In the genomic region with DNA sequence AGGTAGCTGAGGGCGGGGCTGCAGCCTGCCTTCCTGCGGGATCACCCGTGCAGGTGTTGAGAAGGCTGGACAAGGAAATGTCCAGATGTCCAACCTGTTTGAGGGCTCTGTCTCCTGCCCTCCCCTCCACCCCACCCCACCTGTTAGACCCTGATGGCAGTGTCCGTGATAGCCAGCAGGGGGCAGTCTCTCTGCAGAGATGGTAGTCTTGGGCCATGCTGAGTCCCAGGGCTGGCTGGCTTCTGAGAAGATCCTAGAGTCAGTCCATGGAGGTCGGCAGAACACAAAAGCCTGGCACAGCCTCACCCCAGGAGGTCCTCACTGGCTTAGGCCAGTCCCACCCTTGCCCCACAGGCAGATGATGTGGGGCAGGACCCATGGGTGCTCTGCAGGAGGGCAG, we compare ENCODE assay signal across 9 mouse cellular contexts. TPM values are rescaled to one million over a fixed set of nuclear protein-coding genes. Genes with fewer than 3 reads are reported as not detected.
DNase-seq lines count a peak whose midpoint lies in the region; ATAC-seq lines count a peak whose summit lies in the region.
"Had no signal": no experiment of that assay in that cellular context is flagged by ENCODE, and none has a peak within 500 bp of the region (broad histone marks: within the 10 kb centered on the region; RNA-seq: fewer than 3 reads in every experiment).

No protein-coding gene starts in this region.

- peak; percentile 67 for DNase-seq in gastrocnemius, adult 18-20 months (ENCODE audit: low spot score)
- no peak for DNase-seq in gastrocnemius, postnatal 25 days
- DNase-seq in adrenal gland, adult (ENCODE audit: inconsistent age in 2 of 2, low spot score in 1 of 2): peak; percentile 53 to 83
- peak; percentile 75 for DNase-seq in heart, postnatal 4 days
- DNase-seq in layer of hippocampus, adult 18-20 months (ENCODE audit: low spot score in 2 of 2): peak; percentile 40 to 72
- DNase-seq in lung, postnatal 36 days: peak; percentile 77
- DNase-seq in spleen, adult 12 weeks (ENCODE audit: low spot score): peak; percentile 50

- peak; percentile 70 for ATAC-seq in common myeloid progenitor, adult 5-6 weeks (replicated peaks; ENCODE audit: low read depth, poor library complexity, severe bottlenecking)

RNA-seq across cellular contexts. Expression of a gene that starts 5.0 kb away (rescaled TPM):
- total RNA-seq in gastrocnemius, adult 18-20 months (2021): not detected
- total RNA-seq in gastrocnemius, postnatal 25 days (2021): not detected
- 0.19 and 0.27 TPM in 2 replicates for total RNA-seq in common myeloid progenitor, adult 5-6 weeks (2017)
- not detected for total RNA-seq in heart, postnatal 4 days (2021)
- not detected for total RNA-seq in layer of hippocampus, adult 18-20 months (2021)
- total RNA-seq: left cerebral cortex, postnatal 10 days had no signal

RNA-seq across cellular contexts. Expression of a gene that starts 30.4 kb away (rescaled TPM):
- total RNA-seq in gastrocnemius, adult 18-20 months (2021): under 1 TPM in 1 of 2 experiments, not detected in 1; 0.05 TPM
- total RNA-seq in gastrocnemius, postnatal 25 days (2021): not detected
- total RNA-seq in common myeloid progenitor, adult 5-6 weeks (2017): not detected in 2 replicates
- total RNA-seq in heart, postnatal 4 days (2021): not detected
- total RNA-seq in layer of hippocampus, adult 18-20 months (2021): 100 to 1,000 TPM; 121 to 127 TPM

Comparison
In these comparisons a context has a peak if more than half of its experiments do, and no peak if none do; other contexts are left out.
1. RNA of a gene that starts 30.4 kb away (total RNA-seq): 121 to 127 TPM in layer of hippocampus, adult 18-20 months; 0.05 TPM in gastrocnemius, adult 18-20 months, not detected in gastrocnemius, postnatal 25 days, not detected in heart, postnatal 4 days and not detected in common myeloid progenitor, adult 5-6 weeks; every median in the first group is over 100 times any median in the second.